Mouse (Mus musculus): ENCODE measurements around the gene Hist1h2bm.

Gene Hist1h2bm

GRCm38 (mm10) chr13:21729544-21729943, 7.7 kb downstream of the Hist1h2bm start:
- DNase-seq, result no peak

- DNase-seq, result no peak
Observed at GRCm38 (mm10) chr13:21733466-21733865, 11.6 kb downstream of the Hist1h2bm start.

GRCm38 (mm10) chr13:21734010-21734905, 12.4 kb downstream of the Hist1h2bm start:
- peak; percentile 94 for DNase-seq

GRCm38 (mm10) chr13:21734906-21735767, 13.3 kb downstream of the Hist1h2bm start, which contains the start of gene Hist1h4j:
Gene Hist1h4j, plus strand, starts transcription at chr13:21735064.
- DNase-seq, result peak; percentile 94

GRCm38 (mm10) chr13:21745006-21745405, 23.2 kb downstream of the Hist1h2bm start:
- no peak for DNase-seq

GRCm38 (mm10) chr13:21749387-21750158, 27.7 kb downstream of the Hist1h2bm start:
- DNase-seq, result peak; percentile 57

DNA sequence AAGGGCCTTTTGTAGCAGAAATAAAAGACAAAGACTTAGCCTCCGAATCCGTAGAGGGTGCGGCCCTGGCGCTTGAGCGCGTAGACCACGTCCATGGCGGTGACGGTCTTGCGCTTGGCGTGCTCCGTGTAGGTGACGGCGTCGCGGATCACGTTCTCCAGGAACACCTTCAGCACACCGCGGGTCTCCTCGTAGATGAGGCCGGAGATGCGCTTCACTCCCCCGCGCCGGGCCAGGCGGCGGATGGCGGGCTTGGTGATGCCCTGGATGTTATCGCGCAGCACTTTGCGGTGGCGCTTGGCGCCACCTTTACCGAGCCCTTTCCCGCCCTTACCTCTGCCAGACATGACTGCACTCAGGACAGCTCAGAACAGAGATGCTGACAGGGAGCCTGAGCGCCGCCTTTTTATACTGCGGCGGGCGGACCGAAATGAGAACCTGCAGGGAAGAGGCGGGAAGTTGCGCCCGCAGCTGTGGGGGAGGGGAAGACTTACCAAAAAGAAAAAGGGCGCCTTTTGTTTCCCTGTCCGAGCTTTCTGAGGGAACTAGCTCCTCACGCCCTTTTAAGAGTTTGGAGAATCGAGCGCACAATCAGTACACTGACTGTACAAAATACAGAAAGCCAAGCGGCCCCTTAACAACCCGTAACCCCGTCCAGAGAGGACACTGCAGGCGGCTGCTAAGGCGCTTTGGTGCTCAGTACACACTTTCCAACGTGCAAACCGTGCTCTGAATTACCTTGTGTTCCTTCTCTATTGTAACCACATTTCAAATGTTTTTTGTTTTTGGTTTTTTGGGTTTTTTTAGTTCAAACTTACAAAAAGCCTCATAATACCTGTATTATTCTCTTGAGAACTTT, 28.5 kb downstream of the Hist1h2bm start, which contains the start of gene Hist1h4k:
Gene Hist1h4k, minus strand, starts transcription at position 347 of the 859 bp plus-strand sequence.
- DNase-seq, result peak; percentile 96

GRCm38 (mm10) chr13:21751417-21751816, 29.6 kb downstream of the Hist1h2bm start:
- no peak for DNase-seq

GRCm38 (mm10) chr13:21751827-21752226, 30.0 kb downstream of the Hist1h2bm start:
- DNase-seq, result no peak

- DNase-seq, result no peak
Observed at GRCm38 (mm10) chr13:21752356-21752755, 30.5 kb downstream of the Hist1h2bm start.

DNA sequence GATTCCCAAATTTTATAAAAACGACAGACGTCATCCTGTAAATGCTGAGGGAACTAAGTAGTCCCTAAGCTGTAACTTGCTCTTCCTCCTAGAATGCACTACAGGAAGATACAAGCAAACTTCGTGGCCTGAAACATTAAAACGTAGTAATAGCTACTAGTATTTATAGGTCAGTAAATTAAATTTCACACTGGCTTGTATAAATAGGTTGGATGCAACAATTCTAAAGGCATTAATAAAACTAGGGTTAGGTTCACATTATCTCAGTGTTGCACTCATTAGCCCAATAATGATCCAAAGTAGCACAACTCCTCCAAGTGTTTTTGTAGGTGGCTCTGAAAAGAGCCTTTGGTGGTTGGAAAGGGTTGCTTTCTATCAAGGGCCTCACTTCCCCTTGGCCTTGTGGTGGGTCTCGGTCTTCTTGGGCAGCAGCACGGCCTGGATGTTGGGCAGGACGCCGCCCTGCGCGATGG, 31.2 kb downstream of the Hist1h2bm start:
- no peak for DNase-seq

DNA sequence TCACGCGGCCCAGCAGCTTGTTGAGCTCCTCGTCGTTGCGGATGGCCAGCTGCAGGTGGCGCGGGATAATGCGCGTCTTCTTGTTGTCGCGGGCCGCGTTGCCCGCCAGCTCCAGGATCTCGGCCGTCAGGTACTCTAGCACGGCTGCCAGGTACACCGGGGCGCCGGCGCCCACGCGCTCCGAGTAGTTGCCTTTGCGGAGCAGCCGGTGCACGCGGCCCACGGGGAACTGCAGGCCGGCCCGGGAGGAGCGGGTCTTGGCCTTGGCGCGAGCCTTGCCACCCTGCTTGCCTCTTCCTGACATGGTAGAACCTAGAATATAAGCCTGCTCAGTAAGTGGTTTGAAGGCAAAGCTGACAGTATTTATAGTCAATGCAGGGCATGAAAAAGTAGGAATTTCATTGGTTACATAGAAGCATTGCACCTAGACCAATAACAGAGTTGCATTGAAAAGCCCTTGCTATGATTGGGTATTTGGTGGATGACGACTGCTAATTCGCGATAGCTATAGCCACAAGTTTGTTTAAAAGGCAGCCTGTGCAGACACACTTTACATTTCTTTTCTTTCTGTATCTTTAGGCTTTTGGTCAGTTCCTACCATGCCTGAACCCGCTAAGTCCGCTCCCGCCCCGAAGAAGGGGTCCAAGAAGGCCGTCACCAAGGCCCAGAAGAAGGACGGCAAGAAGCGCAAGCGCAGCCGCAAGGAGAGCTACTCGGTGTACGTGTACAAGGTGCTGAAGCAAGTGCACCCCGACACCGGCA, 31.9 kb downstream of the Hist1h2bm start, which contains the start of the genes Hist1h2ak and Hist1h2bn:
Gene Hist1h2ak, minus strand, starts transcription at position 304 of the 762 bp plus-strand sequence.
Gene Hist1h2bn, plus strand, starts transcription at position 600 of the 762 bp plus-strand sequence.
- DNase-seq, result peak; percentile 91

GRCm38 (mm10) chr13:21754294-21755001, 32.6 kb downstream of the Hist1h2bm start:
- DNase-seq, result peak; percentile 64

GRCm38 (mm10) chr13:21755707-21756106, 33.9 kb downstream of the Hist1h2bm start:
- DNase-seq, result no peak
